Mouse (Mus musculus): ENCODE results near the gene Uba52.

DNA sequence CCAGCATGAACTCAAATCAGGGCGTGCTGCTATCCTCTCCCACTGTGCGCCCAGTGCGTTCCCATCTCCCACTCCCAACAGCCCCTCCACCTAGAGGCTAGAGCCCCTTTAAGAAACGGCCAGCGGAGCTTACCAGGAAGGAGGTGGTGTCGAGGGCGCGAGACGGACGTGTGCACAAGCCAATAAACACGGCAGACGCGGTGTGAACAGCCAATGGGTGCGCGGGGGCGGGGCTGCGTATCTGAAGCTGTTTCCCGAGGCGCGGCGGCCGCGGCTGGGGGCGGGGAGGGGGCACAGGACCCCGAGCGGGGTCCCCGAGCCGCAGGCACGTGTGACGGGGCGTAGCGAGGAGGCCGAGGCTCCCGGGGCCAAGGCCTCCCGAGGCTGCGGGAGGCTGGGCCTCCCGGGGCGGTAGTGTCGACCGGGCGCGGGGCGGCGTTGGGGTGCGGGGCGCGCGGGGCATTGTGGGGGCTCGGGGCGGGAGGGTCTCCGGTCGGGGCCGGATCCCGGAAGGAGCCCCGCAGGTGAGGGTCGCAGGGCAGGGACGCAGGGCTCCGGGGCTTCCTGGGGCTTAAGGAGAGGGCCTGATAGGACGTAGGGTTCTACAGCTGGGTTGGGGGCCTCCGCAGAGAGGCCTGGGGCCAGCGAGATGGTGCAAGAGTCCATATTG lies 17.0 kb upstream of the Uba52 start, which contains the start of the genes Fkbp8 and Kxd1:
- TF ChIP-seq POLR2A (IDR thresholded peaks at IDR 0.05; ENCODE audit: insufficient read depth, low read depth, low read length): peak; percentile 76
- peak; percentile 30 for TF ChIP-seq CTCF (IDR thresholded peaks at IDR 0.05)
- 0 out of 2 replicates have a peak, but pooled peaks have one; percentile 26 for TF ChIP-seq EP300 (IDR thresholded peaks at IDR 0.05; ENCODE audit: insufficient read depth, low read depth, low read length)
